Mouse (Mus musculus): ENCODE results near the gene Ccdc114. TPM values are rescaled to one million over a fixed set of nuclear protein-coding genes. Genes with fewer than 3 reads are reported as not detected.
"Not testable (repeated sequence)": the region's sequence is repeated elsewhere in the genome, so short reads cannot be mapped to it uniquely, and the experiment has no call there.

The Ccdc114 gene
- polyA plus RNA-seq (2014; fragmentation: Nextera tagmentation; extraction: Ambion mirVana), result 2.9 and 3.4 TPM in 2 replicates

DNA sequence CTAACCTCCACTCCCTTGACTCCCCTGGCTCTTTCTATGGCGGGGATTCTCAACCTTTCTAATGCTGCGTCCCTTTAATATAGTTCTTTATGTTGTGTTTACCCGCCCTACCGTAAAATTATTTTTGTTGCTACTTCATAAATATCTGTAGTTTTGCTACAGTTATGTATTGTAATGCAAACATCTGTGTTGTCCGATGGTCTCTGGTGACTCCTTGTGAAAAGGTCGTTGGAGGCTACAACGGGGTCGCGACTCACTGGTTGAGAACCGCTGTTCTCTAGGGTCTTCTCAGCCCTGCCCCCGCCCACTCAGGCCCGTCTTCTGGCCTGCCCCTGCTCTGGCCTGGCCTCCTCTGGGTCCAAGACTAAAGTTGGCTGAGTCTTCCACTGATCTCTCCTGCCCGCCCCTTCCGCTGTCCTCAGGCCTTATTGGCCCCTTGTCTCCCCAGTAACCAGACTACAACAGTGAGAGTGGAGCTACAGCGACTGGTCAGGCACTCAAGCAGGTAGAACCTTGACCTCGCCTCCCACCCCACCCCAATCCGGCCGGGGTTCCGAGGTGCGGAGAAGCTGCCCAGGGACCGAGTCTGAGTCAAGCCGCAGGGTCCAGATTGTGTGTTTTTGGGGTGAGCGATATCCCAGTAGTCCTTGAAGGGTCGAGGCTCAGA lies at the start of gene Ccdc114:
Gene Ccdc114 (plus strand): TSS at position 311 of the 667 bp plus-strand sequence.
- WGBS, result 4% methylated on average over 24 of the region's 24 CpGs
- Histone ChIP-seq H3K36me3 (ENCODE audit: control insufficient read depth, insufficient read depth, low read length) (no peaks in the 10 kb centered on the region), H3K27me3 (ENCODE audit: control insufficient read depth, insufficient read depth, low read length) (no peaks in the 10 kb centered on the region), H3K9me3 (ENCODE audit: control insufficient read depth, low read length) (no peaks in the 10 kb centered on the region), H3K4me3 (ENCODE audit: low read depth, low read length) (peak within 1 kb of the TSS; percentile 27), H3K9ac (ENCODE audit: low read length) (peak within 1 kb of the TSS; percentile 18), H3K4me2 (ENCODE audit: low read depth) (peak within 1 kb of the TSS; percentile 41), H3K4me1 (ENCODE audit: control insufficient read depth, insufficient read depth, low read length) (no peaks in the 10 kb centered on the region), H3K27ac (ENCODE audit: low read depth, low read length) (peak within 1 kb of the TSS; percentile 65; the same call in 1 of the 2 replicates)
- ATAC-seq (ENCODE audit: insufficient read depth, low FRiP score, low TSS enrichment) (peak; percentile 32; the same call in 1 of the 2 replicates), DNase-seq (ENCODE audit: low spot score) (peak; percentile 40)

DNA sequence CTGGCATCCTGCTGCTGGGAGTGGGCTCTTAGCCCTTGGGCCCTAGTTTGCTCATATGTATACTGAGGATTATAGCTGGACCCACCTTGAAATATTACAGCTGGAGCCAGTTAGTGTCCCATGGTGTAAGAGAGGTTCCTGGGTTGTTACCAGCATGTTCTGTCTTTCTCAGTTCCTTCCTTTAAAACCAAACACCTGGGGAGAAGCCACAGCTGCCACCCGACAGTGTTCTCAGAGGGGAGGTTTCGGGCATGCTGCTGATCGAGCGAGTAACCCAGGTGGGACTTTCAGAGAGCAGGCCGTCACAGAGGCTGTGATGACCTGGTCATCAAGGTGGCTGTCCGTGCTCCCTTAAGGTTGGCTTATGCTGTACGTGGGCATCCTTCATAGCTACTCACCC lies 47.0 kb upstream of the Ccdc114 start:
- Histone ChIP-seq H3K27ac (ENCODE audit: low read depth, low read length) (no peak overlapping the region), H3K4me2 (ENCODE audit: low read depth) (no peak overlapping the region), H3K9me3 (ENCODE audit: control insufficient read depth, low read length) (no peaks in the 10 kb centered on the region), H3K4me3 (ENCODE audit: low read depth, low read length) (no peak overlapping the region), H3K36me3 (ENCODE audit: control insufficient read depth, insufficient read depth, low read length) (peaks cover 16% of the 10 kb centered on the region), H3K4me1 (ENCODE audit: control insufficient read depth, insufficient read depth, low read length) (peaks cover 7% of the 10 kb centered on the region), H3K27me3 (ENCODE audit: control insufficient read depth, insufficient read depth, low read length) (no peaks in the 10 kb centered on the region), H3K9ac (ENCODE audit: low read length) (no peak overlapping the region)
- 98% methylated on average over 7 of the region's 7 CpGs for WGBS
- DNase-seq (ENCODE audit: low spot score), result no peak
- no peak for ATAC-seq (ENCODE audit: insufficient read depth, low FRiP score, low TSS enrichment)

DNA sequence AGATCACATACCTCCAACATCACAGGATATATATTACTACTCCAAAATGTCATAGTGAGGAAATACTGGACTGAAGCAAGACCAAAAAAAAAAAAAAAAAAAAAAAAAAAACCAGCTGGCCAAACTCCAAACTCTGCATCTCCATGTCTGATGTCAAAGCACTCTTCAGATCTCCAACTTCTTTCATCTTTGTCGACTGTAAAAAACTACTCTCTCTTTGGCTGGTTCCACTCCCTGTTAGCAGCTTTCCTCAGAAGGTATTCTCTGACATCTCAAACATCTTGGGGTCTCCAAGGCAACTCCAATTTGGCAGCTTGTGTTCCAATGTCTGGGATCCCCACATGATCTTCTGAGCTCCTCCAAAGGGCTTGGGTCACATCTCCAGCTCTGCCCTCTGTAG lies 45.6 kb upstream of the Ccdc114 start, which contains the start of gene Grin2d:
Gene Grin2d (minus strand): TSS at position 101 of the 400 bp plus-strand sequence.
- H3K27ac ChIP-seq (ENCODE audit: low read depth, low read length); ATAC-seq (ENCODE audit: insufficient read depth, low FRiP score, low TSS enrichment); DNase-seq (ENCODE audit: low spot score); H3K27me3 ChIP-seq (ENCODE audit: control insufficient read depth, insufficient read depth, low read length); H3K9me3 ChIP-seq (ENCODE audit: control insufficient read depth, low read length); H3K9ac ChIP-seq (ENCODE audit: low read length); H3K4me2 ChIP-seq (ENCODE audit: low read depth); H3K4me3 ChIP-seq (ENCODE audit: low read depth, low read length); H3K4me1 ChIP-seq (ENCODE audit: control insufficient read depth, insufficient read depth, low read length): not testable (repeated sequence)
- peaks cover 24% of the 10 kb centered on the region for H3K36me3 ChIP-seq (ENCODE audit: control insufficient read depth, insufficient read depth, low read length)
- 94% methylated on average over 1 of the region's 1 CpGs for WGBS

DNA sequence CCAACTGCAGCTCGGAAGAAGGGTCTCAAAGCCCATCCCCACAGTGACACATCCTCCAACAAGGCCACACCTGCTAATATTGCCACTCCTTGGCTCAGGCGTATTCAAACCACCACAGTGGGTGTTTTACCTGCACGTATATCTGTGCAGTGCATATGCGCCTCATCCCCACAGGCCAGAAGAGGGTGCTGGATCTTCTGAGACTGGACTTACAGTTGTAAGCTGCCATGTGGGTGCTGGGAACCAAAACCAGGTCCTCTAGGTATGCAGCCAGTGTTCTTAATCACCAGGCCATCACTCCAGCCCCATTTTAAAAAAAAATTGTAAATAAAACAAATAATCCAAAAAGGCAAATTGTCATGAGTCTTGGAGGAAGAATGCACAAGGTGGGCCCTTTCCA lies 43.3 kb upstream of the Ccdc114 start:
- DNase-seq (ENCODE audit: low spot score) (no peak), ATAC-seq (ENCODE audit: insufficient read depth, low FRiP score, low TSS enrichment) (no peak)
- Histone ChIP-seq H3K9ac (ENCODE audit: low read length) (no peak overlapping the region), H3K9me3 (ENCODE audit: control insufficient read depth, low read length) (no peaks in the 10 kb centered on the region), H3K27me3 (ENCODE audit: control insufficient read depth, insufficient read depth, low read length) (no peaks in the 10 kb centered on the region), H3K4me1 (ENCODE audit: control insufficient read depth, insufficient read depth, low read length) (no peaks in the 10 kb centered on the region), H3K27ac (ENCODE audit: low read depth, low read length) (no peak overlapping the region), H3K36me3 (ENCODE audit: control insufficient read depth, insufficient read depth, low read length) (peaks cover 24% of the 10 kb centered on the region), H3K4me3 (ENCODE audit: low read depth, low read length) (no peak overlapping the region), H3K4me2 (ENCODE audit: low read depth) (no peak overlapping the region)
- WGBS, result 97% methylated on average over 4 of the region's 4 CpGs

DNA sequence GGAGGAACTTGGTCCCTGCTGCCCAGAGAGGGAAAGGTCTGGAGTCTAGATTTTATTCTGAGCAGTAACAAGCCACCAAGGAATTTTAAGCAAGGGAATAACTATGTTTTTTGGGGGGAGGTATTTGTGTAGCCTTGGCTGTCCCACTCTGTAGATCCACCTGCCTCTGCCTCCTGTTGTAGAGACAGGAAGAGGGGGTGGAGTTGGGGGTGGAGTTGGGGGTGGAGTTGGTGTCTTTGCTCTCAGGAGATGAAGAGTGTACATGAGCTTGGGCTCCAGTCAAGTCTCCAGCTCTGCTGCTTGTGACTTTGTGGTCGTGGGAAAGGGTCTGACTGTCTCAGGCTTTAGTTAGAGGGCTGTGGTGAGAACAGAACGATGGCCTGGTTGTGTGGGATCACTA lies 42.9 kb upstream of the Ccdc114 start:
- Histone ChIP-seq H3K36me3 (ENCODE audit: control insufficient read depth, insufficient read depth, low read length) (peaks cover 24% of the 10 kb centered on the region), H3K27ac (ENCODE audit: low read depth, low read length) (no peak overlapping the region)
- 91% methylated on average over 2 of the region's 2 CpGs for WGBS

DNA sequence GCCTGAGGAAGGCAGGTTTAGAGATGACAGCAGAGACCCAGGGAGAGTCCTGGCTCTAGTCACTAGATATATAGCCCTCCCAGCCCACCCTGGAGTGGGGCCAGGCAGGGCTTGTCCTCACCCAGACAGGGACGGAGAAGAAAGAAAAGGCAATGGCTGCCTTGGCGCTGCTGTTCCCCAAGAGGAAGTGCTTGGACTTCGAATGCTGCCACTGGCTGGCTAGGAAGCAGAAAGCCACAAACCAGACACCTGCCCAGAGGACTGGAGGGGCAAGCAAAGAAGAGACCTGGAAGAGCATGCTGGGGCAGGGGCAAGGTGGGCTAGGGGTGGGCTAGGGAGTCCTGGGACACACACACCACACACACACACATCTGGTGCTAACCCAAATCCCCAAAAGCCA lies 36.6 kb upstream of the Ccdc114 start:
- ATAC-seq (ENCODE audit: insufficient read depth, low FRiP score, low TSS enrichment), result no peak
- Histone ChIP-seq H3K4me2 (ENCODE audit: low read depth) (no peak overlapping the region), H3K4me3 (ENCODE audit: low read depth, low read length) (no peak overlapping the region), H3K9me3 (ENCODE audit: control insufficient read depth, low read length) (no peaks in the 10 kb centered on the region), H3K36me3 (ENCODE audit: control insufficient read depth, insufficient read depth, low read length) (peaks cover 6% of the 10 kb centered on the region), H3K27ac (ENCODE audit: low read depth, low read length) (no peak overlapping the region), H3K9ac (ENCODE audit: low read length) (no peak overlapping the region), H3K27me3 (ENCODE audit: control insufficient read depth, insufficient read depth, low read length) (no peaks in the 10 kb centered on the region), H3K4me1 (ENCODE audit: control insufficient read depth, insufficient read depth, low read length) (no peaks in the 10 kb centered on the region)
- WGBS, result 53% methylated on average over 3 of the region's 3 CpGs
- no peak for DNase-seq (ENCODE audit: low spot score)

More for the DNA sequence above, 42.9 kb upstream of the Ccdc114 start:
- Histone ChIP-seq H3K4me2 (ENCODE audit: low read depth) (no peak overlapping the region), H3K9me3 (ENCODE audit: control insufficient read depth, low read length) (no peaks in the 10 kb centered on the region), H3K4me1 (ENCODE audit: control insufficient read depth, insufficient read depth, low read length) (no peaks in the 10 kb centered on the region), H3K9ac (ENCODE audit: low read length) (no peak overlapping the region), H3K27me3 (ENCODE audit: control insufficient read depth, insufficient read depth, low read length) (no peaks in the 10 kb centered on the region), H3K4me3 (ENCODE audit: low read depth, low read length) (no peak overlapping the region)
- ATAC-seq (ENCODE audit: insufficient read depth, low FRiP score, low TSS enrichment), result no peak
- no peak for DNase-seq (ENCODE audit: low spot score)

DNA sequence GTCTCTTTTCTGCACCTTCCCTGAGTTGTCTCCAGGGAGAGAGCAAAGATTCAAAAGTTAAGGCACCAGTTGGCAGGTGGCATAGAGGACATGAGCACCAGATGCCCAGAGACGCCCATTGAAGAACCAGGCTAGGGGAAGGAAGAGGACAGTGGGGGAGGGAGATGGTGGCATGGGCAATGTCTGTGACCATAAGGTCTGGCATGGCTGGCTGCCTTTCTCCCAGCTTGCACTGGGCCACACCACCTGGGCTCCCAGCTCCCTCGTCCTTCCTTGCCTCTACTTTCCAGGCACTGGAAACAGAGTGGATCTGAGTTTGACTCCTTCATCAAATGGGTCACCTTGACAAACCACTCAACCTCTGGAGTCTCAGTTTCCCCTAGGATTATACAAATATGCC lies 31.2 kb upstream of the Ccdc114 start:
- DNase-seq (ENCODE audit: low spot score) (no peak), ATAC-seq (ENCODE audit: insufficient read depth, low FRiP score, low TSS enrichment) (no peak)
- H3K9ac ChIP-seq (ENCODE audit: low read length), result no peak overlapping the region
- peaks cover 4% of the 10 kb centered on the region; the same call in 1 of the 2 replicates for H3K4me1 ChIP-seq (ENCODE audit: control insufficient read depth, insufficient read depth, low read length)
- H3K27me3 ChIP-seq (ENCODE audit: control insufficient read depth, insufficient read depth, low read length), result no peaks in the 10 kb centered on the region
- H3K4me2 ChIP-seq (ENCODE audit: low read depth), result no peak overlapping the region
- H3K9me3 ChIP-seq (ENCODE audit: control insufficient read depth, low read length), result no peaks in the 10 kb centered on the region
- no peaks in the 10 kb centered on the region for H3K36me3 ChIP-seq (ENCODE audit: control insufficient read depth, insufficient read depth, low read length)
- no peak overlapping the region for H3K4me3 ChIP-seq (ENCODE audit: low read depth, low read length)
- H3K27ac ChIP-seq (ENCODE audit: low read depth, low read length), result no peak overlapping the region
- 63% methylated on average over 2 of the region's 2 CpGs for WGBS

DNA sequence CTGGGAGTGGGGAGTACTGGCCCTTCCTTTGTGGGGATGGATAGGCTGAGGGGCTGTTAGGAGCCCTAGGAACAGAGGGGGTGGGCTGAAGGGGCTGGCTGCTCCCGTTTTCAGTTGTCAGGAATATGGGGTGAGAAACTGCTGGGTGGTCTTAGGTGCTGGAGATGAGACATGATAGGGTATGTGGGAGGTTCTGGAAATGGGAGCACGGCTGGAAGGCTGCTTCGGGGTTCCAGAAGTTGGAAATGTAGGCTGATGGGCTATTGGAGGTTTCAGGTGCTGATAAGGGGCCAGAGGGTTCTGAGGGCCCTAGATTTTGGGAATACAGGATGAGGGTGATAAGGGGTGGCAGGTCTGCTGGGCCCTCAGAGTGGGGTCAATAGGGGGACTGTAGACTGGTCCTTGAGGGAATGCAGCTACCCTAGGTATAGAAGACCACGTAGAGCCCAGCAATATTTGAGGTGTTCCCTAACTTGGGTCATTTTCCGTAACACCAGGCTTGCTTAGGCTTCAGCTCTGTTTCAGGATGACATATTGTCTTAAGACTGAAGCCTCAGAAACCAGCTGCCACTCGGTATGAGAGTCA lies 27.8 kb upstream of the Ccdc114 start:
- H3K27me3 ChIP-seq (ENCODE audit: control insufficient read depth, insufficient read depth, low read length), result no peaks in the 10 kb centered on the region
- H3K4me3 ChIP-seq (ENCODE audit: low read depth, low read length), result peak overlapping the region; percentile 48; the same call in 1 of the 2 replicates
- H3K4me1 ChIP-seq (ENCODE audit: control insufficient read depth, insufficient read depth, low read length), result peaks cover 5% of the 10 kb centered on the region; the same call in 1 of the 2 replicates
- H3K9me3 ChIP-seq (ENCODE audit: control insufficient read depth, low read length), result no peaks in the 10 kb centered on the region
- no peak overlapping the region; the same call in 1 of the 2 replicates for H3K9ac ChIP-seq (ENCODE audit: low read length)
- WGBS, result 76% methylated on average over 6 of the region's 6 CpGs
- ATAC-seq (ENCODE audit: insufficient read depth, low FRiP score, low TSS enrichment), result peak; percentile 15; the same call in 1 of the 2 replicates
- peak overlapping the region; percentile 20; the same call in 1 of the 2 replicates for H3K4me2 ChIP-seq (ENCODE audit: low read depth)
- no peak overlapping the region for H3K27ac ChIP-seq (ENCODE audit: low read depth, low read length)
- DNase-seq (ENCODE audit: low spot score), result no peak
- no peaks in the 10 kb centered on the region for H3K36me3 ChIP-seq (ENCODE audit: control insufficient read depth, insufficient read depth, low read length)
